Mouse (Mus musculus): Measurements from ENCODE around the gene Ppp1r18.

GRCm38 (mm10) chr17:35874721-35875120 is 9.3 kb downstream of the Ppp1r18 start:
- TF ChIP-seq HCFC1 (IDR thresholded peaks at IDR 0.05; ENCODE audit: borderline replicate concordance, insufficient read depth, low read length) (no peak), CHD2 (IDR thresholded peaks at IDR 0.05; ENCODE audit: low read depth, low read length) (no peak)

All from ES-E14 (cell line).